Mouse (Mus musculus) left cerebral cortex, postnatal 25 days (tissue): ENCODE results near the gene Ehd1. TPM values are rescaled to one million over a fixed set of nuclear protein-coding genes. Genes with fewer than 3 reads are reported as not detected.
"Not testable (repeated sequence)": the region's sequence is repeated elsewhere in the genome, so short reads cannot be mapped to it uniquely, and the experiment has no call there.

ENCODE experiments used
- DNase-seq, 2 experiments: peaks; one replicate each; pipeline ENCODE4 v3.0.0; 2022; ENCODE audit warnings: low spot score in 2 of 2, mixed read lengths in 1 of 2
- intact Hi-C: fragments of 180-260 bp; cut with DNase I; formaldehyde crosslinking; loops from one replicate; pipeline ENCODE4 v1.15.1; 2025
- total RNA-seq, 2 experiments: library from RNA; stranded (reverse); gene quantifications; 2 replicates each; pipeline ENCODE4 v1.2.3; 2021

Ehd1 gene
- total RNA-seq, 2 experiments from 2014 or later, result 35.9 to 40.3 TPM

DNA sequence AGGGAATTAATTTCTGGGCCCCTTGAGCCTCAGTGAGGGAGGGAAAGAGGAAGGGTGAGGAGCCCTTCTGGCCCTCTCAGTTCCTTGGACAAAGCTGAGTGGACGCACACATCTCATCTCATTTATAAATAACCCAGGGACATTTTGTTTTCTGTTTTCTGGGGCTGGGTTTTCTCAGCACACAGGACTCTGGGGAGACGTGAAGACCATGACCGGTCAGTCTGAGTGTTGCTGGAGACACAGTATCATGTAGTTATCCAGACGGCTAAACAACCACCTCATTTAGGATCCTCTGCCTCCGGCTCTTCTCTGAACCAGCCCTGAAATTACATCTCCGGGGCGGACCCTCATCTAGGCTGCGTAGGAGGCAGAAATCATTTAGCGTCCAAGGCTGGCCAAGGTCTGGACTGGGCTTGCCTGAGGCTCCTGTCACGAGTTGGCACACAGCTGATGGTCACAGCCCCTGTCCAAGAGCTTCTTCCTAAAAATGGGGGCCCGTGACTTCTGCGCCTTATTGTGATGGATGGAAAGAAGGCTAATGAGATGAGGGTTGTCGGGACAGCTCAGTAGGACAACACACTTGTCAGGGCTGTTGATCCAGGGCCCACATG is 2.4 kb upstream of the Ehd1 start:
- DNase-seq, result no peak
- intact Hi-C loops, result no loop called here

DNA sequence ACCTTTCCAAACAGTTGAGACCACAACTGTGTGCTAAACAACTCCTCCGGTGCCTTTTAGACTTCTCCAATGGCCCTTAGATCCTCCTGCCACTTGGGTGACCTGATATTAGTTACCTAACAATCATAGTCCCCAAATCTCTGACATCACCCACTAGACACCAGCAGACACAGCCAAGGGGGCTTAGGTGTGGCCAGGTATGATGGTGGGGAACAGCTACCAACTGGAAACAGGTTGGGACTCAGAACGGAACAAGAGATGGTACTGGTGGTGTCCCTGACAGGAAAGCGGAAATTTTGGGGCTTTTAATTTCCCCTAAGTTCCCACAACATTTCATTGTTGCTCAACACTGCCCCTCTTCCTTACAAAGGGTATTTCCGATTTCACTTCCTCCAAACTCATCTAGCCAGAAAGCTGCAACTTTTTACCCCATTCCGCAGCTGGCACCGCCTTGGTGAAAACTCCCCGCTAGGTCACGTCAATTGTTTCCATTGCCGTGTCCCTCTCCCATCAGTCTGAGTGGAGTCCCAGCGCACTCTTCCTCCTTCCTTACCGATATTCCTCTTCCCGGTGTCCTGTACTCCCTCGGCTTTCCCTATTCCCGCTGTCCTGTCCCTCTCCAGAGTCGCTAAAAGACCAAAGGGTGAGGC is 660 bp upstream of the Ehd1 start:
- intact Hi-C loops, result no loop called here
- no peak for DNase-seq

DNA sequence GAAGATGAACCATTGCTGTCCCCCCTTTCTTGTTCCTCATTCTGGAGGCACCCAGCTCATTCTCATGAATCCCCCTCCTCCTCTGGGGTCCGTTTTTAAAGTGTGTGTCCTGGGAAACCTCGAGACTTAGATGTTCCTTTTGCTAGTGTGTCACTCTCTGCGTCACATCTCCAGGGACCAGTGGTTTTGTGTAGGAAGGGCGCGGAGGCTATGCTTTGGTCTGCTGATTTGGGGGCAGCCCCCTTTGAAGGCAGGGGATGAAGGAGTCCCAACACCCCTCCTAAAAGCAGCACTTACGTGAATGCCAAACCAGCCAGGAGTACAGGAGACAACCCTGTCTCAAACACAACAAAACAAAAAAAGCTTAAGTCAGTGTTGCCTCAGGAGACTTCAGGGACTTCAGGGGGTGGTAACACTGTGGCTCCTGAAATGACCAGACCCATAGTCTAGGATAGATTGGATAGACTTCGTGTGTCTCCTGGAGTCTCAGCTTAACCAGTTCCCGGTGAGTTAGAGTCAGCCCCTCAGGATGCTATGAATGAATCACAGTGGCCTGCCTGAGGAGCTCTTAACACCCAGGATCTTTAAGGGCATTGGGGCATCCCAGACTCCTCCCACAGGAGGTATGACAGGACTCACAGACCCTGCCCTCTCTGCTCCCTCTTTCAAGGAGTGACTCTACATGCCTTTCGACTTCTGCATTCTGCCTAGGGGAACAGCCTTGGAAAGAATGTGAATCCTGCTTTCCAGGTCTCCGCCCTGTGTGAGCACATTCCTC is 1.3 kb downstream of the Ehd1 start:
- no peak for DNase-seq
- intact Hi-C loops, result no loop called here

DNA sequence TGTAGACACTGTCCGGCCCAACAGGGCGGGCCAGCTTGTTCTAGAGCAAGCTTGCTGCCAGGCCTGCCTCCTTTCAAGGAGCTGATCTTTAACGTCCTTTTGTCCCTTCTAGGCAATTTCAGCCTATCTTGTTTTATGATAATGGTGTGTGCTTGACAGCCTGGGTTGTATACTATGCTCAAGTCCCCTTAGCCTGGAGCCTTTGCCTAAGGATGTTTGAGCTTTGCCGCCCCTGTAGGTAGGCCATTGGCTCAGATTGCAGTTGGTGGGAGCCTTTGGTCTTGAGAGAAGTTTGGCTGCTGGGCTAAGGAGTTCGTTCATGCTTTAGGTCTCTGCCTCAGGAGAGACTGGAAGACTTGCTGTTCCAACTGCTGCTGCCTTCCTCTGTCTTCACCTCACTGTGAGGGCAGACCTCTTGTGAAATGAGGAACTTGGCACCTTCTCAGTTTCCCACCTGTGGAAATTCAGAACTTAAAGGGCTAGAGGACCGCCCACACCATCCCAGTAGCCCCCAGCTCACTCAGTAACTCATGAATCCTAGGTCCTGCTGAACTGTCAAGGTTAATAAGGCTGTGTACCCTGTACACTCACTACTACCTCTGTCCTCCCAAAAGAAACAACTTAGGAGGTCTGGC is 2.0 kb downstream of the Ehd1 start:
- DNase-seq, result no peak
- intact Hi-C loops, result no loop called here

DNA sequence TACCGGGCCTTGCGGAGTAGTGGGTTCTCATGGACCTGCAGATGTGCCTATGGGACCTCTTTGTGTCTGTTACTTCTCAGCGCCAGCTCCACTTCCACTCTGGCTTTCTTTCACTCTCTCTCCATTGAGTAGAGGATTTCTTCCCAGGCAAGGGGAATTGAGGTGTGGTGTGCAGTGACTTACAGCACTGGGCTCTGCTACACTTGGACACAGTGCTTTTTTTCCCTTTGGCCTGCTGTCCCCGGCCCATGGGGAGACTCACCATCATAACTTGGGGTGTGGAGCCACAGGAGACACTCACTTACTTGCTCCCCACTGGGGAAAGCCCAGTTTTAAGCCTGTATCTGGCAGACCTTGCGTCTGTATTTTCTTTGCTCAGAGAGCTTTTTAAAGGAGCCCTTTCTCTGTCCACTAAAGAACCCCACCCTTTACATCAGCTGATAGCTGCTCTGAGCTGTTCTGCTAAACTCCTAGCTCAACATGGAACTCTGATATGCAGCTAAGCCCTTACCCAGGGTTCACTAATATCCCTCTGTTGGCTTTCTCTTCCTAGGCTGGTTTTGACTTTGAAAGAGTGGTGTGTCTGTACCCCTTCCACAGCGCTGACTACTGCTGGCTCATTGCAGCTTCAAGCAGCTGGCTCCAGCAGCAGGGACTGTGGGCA is 3.1 kb downstream of the Ehd1 start:
- DNase-seq, result no peak
- intact Hi-C loops, result no loop called here

DNA sequence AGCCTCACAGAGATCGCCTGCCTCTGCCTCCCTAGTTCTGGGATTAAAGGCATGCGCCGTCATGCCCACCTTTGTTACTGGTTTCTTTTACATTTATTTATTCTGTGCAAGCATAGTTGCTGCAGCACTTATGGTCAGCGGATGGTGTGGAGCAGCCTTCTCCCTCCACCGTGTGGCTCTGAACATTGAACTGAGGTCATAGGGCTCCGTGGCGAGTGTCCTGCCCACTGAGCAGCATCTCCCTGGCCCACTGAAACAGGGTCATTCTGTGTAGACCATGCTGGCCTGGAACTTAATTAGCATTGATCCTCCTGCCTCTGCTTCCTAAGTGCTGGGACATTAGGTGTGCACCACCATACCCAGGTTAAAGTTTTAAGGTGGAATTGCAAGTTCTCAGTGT is 4.0 kb downstream of the Ehd1 start:
- intact Hi-C loops, result no loop called here
- no peak for DNase-seq

DNA sequence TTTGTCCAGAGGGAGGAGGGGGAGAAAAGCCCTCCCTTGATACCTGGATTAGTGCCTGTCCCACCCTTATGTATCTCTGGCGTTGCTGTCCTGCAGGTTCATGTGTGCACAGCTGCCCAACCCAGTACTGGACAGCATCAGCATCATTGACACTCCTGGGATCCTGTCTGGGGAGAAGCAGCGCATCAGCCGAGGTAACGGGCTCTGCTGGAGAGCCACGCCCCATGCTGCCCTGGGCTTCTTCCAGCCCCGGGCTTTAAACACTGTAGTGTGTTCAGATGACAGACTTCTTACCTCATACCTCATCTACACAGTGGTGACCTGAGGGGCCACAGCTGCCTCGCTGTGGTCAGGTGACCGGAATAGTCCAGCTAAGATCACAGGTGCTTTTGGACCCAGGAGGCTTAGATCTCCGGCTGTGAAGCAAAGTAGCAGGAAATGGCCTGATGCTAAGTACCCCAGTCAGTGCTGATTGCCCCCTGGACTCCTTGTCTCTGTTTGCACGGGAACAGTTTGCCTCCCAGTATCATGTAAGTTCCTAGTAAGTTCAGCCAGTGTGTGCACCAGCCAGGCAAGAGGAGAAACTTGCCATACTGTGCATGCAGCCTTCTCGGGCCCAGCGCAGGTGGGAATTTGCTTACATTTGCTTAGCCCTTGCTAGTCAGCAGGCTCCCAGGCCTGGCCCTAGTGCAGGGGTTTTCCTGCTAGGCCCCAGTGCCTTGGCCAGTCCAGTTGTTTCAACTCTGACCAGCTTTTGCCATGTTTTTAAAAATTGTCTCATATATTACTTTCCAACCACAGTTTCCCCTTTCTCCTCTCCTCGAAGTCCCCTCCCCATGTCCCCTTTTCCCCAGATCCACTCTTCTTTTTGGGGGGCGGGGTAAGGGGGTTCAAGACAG is 4.8 kb downstream of the Ehd1 start:
- DNase-seq, result no peak
- intact Hi-C loops, result no loop called here

DNA sequence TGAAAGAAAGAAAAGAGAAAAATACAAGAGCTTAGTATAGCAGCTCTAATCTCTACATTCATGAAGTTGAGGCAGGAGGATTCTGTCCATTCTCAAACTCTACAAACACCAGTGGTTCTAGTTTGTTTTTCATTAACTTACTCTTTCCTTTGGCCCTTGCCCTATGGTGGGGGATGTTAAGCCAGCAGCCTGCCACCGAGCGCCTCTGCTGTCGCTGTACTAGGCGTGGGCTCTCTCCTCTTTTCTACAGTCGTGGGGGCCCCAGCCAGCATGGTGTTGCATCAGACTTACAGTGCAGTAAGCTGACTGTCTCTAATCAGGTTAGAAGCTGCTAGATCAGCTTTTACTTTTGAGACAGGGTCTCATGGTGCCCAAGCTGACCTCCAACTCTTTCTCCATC is 6.5 kb downstream of the Ehd1 start:
- no peak for DNase-seq
- intact Hi-C loops, result no loop called here

DNA sequence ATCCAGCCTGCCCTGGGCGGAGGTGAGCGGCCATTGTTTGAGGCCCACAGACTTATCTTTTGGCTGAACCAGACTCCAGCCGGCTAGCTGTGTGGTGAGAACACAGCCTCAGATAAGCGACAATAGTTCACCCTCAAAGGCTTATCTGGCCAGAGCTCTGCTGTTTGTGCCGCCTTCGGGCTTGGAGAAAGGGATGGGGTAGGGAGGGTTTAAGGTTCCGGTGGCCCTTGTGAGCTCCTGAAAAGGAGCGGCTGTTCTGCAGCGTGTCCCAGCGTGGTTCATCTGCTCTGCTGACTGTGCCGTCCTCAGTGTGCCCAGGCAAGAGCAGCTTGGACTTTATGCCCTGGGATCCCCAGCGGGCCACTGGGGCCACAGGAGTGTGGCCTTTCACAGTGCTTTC is 8.0 kb downstream of the Ehd1 start:
- no peak for DNase-seq
- intact Hi-C loops, result no loop called here

DNA sequence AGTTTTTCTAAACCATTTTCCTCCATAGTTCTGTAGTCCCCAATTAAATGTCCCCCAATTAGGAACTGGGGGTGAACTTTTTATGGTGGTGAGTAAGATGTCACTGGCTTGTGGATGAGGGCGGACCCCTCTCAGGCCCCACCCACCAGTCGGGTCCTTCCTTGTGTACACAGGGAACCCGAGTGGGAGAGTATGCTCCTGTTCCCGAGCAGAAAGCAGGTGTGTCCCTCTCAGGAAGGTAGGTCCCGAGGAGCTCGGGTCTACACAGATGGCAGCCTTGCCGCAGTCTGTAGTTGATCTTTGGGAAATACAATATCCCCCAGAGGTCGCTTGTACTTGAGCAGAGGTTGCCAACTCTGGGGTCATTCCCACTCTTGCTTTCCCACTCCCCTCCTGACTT is 8.7 kb downstream of the Ehd1 start:
- DNase-seq, result no peak
- intact Hi-C loops, result no loop called here

DNA sequence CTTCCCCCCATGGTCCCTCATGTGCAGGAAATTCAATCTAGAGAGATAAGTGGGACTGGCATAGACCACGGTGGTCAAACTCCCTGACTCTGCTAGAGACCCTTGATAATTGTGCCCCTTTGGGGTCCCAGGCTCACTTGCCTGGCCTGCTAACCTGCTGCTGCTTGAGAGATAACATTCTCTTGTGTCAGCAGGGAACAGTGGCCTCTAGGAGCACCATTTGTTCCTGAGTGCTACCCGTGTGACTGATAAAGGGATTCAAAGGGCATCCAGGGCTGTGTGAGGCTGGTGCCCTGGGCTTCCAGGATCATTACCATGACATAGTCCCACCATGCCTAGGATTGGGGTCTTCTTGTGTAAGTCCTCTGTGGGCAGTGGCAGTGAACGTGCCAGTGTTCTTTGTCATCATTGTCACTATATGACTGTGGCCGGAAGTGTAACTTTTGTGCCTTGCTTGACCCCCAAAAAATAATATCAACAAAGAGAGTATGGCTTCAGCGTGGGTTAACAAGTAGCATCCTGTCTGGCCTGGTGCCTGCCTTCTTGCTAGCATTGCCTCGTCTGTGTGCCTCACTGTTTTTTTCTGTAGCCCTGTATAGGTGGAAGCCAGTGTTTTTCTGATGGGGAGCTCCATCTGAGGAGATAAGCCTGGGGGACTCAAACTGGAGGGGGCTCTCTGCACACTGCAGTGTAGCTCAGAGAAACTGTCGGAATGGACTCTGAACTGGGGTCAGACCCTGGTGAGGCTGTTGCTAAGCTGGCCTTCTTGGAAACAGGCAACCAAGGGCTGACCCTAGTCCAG is 9.3 kb downstream of the Ehd1 start:
- no peak for DNase-seq
- intact Hi-C loops, result no loop called here

DNA sequence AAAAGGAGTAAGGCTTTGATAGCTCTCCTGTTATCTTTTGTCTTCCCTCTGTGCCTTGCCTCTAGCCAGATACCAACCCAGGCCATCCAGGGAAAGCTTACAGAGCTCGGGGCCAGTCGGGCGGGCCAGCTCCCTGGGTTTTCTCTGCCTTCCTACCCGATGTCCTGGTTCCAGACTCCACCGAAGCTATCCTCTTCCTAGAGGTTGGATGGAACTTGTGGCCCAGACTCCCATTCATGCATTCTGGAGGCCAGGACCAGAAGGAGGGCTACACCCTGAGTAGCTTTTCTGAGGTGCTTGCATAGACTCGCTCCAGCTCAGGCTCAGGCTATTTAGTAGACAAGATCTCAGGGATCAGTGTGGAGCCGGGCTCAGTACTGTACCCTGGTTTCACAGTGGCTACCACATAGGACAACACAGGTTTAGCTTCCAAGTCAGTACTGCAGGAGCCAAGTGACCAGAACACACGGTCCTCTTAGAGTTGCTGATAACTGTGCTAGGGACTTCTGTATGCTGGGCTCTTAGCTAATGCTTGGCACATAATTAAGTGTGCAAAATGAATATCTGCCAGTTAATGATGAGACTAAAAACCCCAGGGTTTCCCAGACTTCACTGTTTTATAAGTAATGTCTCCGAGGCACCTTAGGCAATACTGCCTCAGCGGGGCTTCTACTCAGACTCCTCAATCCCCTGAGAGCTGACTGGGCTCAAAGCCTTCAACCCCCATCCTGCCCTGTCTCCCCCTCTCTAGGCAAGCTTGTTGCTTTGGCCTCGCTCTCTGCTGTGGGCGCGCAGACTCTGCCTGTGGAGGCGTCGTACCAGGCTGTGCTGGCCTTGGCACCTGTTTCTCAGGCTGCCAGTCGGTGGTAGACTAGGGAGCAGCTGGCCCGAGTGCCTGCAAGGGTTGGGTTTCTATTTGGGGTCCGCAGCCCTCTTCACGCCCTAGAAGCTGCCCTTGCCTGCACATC is 10.2 kb downstream of the Ehd1 start:
- DNase-seq, result no peak
- intact Hi-C loops, result no loop called here

DNA sequence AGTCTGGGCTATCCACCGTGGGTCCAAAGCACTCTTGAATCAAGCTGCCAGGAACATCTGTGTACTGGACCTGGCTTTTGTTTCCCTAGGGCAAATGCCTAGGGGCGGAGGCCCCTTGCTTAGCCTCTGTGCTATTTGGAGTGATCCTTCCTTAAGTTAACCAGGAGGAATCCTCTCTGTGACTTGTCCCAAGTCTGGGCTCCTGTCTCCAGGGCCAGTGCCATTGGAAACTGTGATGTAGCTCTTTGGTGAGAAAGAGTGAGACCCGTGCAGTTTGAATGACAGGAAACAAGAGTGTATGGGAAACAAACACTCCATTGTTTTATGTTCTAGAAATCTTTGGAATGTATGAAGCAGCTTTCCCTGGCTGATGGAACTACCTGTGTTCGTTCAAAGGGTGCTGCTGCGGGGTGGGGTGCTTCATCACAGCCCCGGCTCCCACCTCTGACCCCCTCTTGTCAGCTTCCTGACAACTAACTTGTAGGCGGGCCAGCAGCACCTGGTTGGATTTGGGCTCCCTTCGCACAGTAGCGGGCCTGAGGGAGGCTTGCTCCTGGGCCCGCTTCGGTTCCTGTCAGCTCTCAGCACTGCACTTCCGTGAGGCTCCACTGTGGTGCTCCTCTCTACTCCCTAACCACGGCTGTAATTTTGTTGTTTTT is 11.8 kb downstream of the Ehd1 start:
- intact Hi-C loops, result no loop called here

DNA sequence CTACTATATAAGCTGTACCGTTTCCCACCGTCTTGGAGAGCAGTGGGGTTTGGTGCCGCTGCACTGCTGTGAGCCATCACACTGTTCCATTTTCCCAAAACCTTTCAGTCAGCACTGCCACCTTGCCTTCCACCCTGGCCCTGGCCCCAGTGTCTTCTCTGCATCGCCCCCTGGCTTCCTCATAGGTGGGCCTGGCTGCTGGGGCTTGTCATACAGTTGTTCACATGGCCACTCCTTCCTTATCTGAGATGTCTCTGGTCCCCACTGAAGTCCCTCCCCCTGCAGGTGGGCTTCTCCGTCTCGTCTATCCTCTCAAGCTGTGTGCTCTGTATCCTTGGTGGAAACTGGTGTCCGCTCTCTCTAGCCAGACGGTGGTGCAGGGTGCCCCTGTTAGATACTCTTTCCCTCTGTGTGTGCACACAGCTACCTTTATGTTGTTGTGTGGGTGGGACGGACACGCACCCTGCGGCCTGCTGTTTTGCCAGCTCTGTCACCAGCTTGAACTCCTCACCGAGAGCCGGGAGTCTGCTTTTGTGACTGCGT is 13.2 kb downstream of the Ehd1 start:
- intact Hi-C loops, result no loop called here
- DNase-seq, result no peak

More for the DNA sequence above, 11.8 kb downstream of the Ehd1 start:
- DNase-seq, result no peak

DNA sequence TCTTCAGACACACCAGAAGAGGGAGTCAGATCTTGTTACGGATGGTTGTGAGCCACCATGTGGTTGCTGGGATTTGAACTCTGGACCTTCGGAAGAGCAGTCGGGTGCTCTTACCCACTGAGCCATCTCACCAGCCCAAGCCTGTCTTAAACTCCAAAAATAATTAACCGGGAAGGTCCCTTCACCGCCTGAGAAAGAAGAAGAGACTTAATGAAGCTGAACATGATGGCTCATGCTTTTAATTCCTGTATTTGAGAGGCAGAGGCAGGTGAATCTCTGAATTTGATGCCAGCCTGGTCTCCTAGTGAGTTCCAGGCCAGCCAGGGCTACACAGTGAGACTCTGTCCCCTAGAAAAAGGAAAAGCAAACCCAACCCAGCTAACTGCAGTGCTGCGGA is 14.2 kb downstream of the Ehd1 start:
- DNase-seq, intact Hi-C loops: not testable (repeated sequence)

DNA sequence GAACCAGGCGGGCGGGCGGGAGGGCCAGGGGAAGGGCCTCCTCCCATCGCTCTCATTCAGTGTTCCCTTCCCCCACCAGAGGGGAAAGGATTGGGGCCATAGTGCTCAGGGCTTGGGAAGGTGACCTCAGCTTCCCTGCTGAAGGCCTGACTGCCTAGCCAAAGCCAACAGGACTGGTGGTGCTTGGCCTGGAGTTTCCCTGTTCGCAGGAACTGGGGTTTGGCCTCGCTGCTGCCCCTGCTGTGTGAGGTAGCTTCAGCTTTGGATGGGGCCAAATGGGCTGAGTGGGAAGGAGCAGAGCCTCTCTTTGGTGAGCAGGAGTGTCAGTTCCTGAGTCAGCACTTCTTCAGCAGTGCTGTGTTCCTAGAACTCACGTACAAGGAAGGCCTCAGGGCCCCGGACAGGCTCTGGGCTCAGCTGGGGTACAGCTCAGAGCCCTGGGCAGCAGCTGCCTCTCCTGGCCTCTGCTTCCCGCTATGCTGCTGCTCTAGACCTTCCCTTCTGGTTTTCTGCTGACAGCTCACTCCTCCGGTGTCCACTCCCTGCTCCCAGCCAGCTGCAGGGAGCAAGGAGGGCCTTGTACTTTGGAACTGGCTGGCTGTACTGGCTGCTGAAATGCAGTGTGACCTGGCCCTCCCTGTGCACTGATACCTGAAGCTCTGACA is 14.7 kb downstream of the Ehd1 start:
- no peak for DNase-seq
- intact Hi-C loops, result no loop called here
